In the genomic region with DNA sequence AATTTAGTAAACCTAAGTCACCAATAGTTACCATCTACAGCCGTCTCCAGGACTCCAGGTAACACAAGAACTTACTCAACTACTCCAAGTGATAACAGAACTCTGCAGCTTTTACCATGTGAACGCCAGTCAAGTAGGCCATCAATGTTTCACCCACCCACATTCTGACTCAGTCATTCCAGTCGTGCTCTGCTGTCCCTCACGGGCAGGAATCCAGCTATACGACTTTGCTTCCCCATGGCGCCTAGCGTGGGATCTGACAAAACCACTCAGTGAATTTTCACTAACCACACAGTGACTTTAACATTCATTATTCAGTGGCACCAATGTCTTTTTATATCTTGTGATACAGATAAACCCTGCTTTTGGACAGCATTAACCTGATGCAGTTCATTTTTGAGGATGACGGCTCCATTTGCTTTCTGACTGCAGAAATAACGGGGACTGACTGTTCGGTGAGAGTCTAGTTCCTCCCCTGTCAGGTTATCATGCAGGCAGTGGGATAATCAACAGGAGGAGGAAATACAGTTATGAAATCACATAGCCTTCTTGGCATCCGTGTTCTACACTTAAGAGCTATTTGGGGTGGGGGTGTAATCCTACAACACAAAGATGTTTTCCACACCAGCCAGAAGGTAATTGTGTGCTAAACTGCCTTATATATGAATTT, we compare ENCODE assay signal across 8 mouse cellular contexts.
DNase-seq lines count a peak whose midpoint lies in the region; ATAC-seq and TF ChIP-seq lines count a peak whose summit lies in the region.

No protein-coding gene starts in this region.

- no peaks in the 10 kb centered on the region for H3K27me3 ChIP-seq in embryonic facial prominence, embryonic 12.5 days
- no peaks in the 10 kb centered on the region for H3K27me3 ChIP-seq in intestine, embryonic 16.5 days (replicated peaks; ENCODE audit: control insufficient read depth, insufficient read depth, low read length)

- no peak for ATAC-seq in embryonic facial prominence, embryonic 12.5 days (ENCODE audit: insufficient number of reproducible peaks, insufficient read depth, low FRiP score, low TSS enrichment)
- no peak for ATAC-seq in intestine, embryonic 16.5 days

- intact Hi-C loops in gastrocnemius, adult 2 months (cut with DNase I), result loop anchor here (5.0 kb wide), 1 partner anchor 66 kb away; no protein-coding TSS in a partner anchor

- peak overlapping the region; percentile 98 for H3K27ac ChIP-seq in gastrocnemius, adult 2 months
- peak overlapping the region; percentile 100 for H3K27ac ChIP-seq in embryonic facial prominence, embryonic 12.5 days
- no peak overlapping the region for H3K27ac ChIP-seq in intestine, embryonic 16.5 days (ENCODE audit: low read length)
- H3K27ac ChIP-seq in olfactory bulb, adult 2 months (ENCODE audit: insufficient read depth, low read depth, low read length), result 0 out of 2 replicates have a peak overlapping the region, but pooled peaks have one; percentile 25

- DNase-seq in gastrocnemius, adult 2 months, result no peak
- DNase-seq in gastrocnemius, postnatal 4 days (ENCODE audit: low spot score in 2 of 2), result no peak
- DNase-seq in 3134 (ENCODE audit: extremely low read depth, insufficient read length, low spot score), result peak; percentile 46
- DNase-seq in thymus, postnatal 14 days, result no peak
- no peak for DNase-seq in spleen, adult 18-20 months

- H3K4me1 ChIP-seq in embryonic facial prominence, embryonic 12.5 days, result peaks cover 18% of the 10 kb centered on the region; the same call in 1 of the 2 replicates
- H3K4me1 ChIP-seq in intestine, embryonic 16.5 days (ENCODE audit: control insufficient read depth, insufficient read depth, low read length), result peaks cover 19% of the 10 kb centered on the region
- H3K4me1 ChIP-seq in olfactory bulb, adult 2 months (ENCODE audit: control insufficient read depth, insufficient read depth, low read length), result peaks cover 4% of the 10 kb centered on the region; the same call in 1 of the 2 replicates

- TF ChIP-seq POLR2A in olfactory bulb, adult 2 months (IDR thresholded peaks at IDR 0.05; ENCODE audit: insufficient read depth, low read depth, low read length), result no peak

- 75% methylated on average over 11 of the region's 11 CpGs for WGBS in embryonic facial prominence, embryonic 12.5 days
- WGBS in intestine, embryonic 16.5 days, result 75% methylated on average over 11 of the region's 11 CpGs
- WGBS in olfactory bulb, adult 2 months, result 29% methylated on average over 11 of the region's 11 CpGs

- no peaks in the 10 kb centered on the region for H3K9me3 ChIP-seq in embryonic facial prominence, embryonic 12.5 days
- H3K9me3 ChIP-seq in intestine, embryonic 16.5 days (ENCODE audit: control insufficient read depth, low read length), result no peaks in the 10 kb centered on the region

- TF ChIP-seq CTCF in gastrocnemius, adult 2 months (IDR thresholded peaks at IDR 0.05), result no peak
- TF ChIP-seq CTCF in olfactory bulb, adult 2 months (IDR thresholded peaks at IDR 0.05; ENCODE audit: insufficient read depth, low read depth, low read length), result no peak

- peak overlapping the region; percentile 62 for H3K4me2 ChIP-seq in embryonic facial prominence, embryonic 12.5 days (replicated peaks)
- H3K4me2 ChIP-seq in intestine, embryonic 16.5 days (ENCODE audit: low read depth, low read length), result peak overlapping the region; percentile 63

- H3K36me3 ChIP-seq in embryonic facial prominence, embryonic 12.5 days, result peaks cover 27% of the 10 kb centered on the region
- peaks cover 10% of the 10 kb centered on the region; the same call in 1 of the 2 replicates for H3K36me3 ChIP-seq in intestine, embryonic 16.5 days (ENCODE audit: control insufficient read depth, insufficient read depth, low read length)

- peak overlapping the region; percentile 97 for H3K4me3 ChIP-seq in gastrocnemius, adult 2 months
- peak overlapping the region; percentile 91 for H3K4me3 ChIP-seq in embryonic facial prominence, embryonic 12.5 days
- H3K4me3 ChIP-seq in intestine, embryonic 16.5 days (ENCODE audit: low read length), result peak overlapping the region; percentile 90
- 0 out of 2 replicates have a peak overlapping the region, but pooled peaks have one; percentile 9 for H3K4me3 ChIP-seq in olfactory bulb, adult 2 months (ENCODE audit: insufficient read depth, low read depth, low read length)

- peak overlapping the region; percentile 100 for H3K9ac ChIP-seq in embryonic facial prominence, embryonic 12.5 days
- H3K9ac ChIP-seq in intestine, embryonic 16.5 days (ENCODE audit: low read depth, low read length), result peak overlapping the region; percentile 10; the same call in 1 of the 2 replicates

Comparison
In these comparisons a context has a peak if more than half of its experiments do, and no peak if none do; other contexts are left out.
1. H3K4me3 ChIP-seq: peak in every context shown above with its lines; median percentile 97 in gastrocnemius, adult 2 months; 91 in embryonic facial prominence, embryonic 12.5 days; 90 in intestine, embryonic 16.5 days; 9 in olfactory bulb, adult 2 months.